ENCODE assay signal across 22 mouse cellular contexts in genomic region chr2:170503343-170503742, GRCm38 (mm10). TPM values are rescaled to one million over a fixed set of nuclear protein-coding genes. Genes with fewer than 3 reads are reported as not detected.
A peak's percentile ranks its signal among the peaks of the same experiment; 100 is the strongest.
DNase-seq lines count a peak whose midpoint lies in the region; ATAC-seq lines count a peak whose summit lies in the region.
"Had no signal": no experiment of that assay in that cellular context is flagged by ENCODE, and none has a peak within 500 bp of the region (broad histone marks: within the 10 kb centered on the region; RNA-seq: fewer than 3 reads in every experiment).

No protein-coding gene starts in this region.

- no peak for ATAC-seq in inflammation-experienced regulatory T-cells, adult 6 months
- no peak for ATAC-seq in megakaryocyte-erythroid progenitor cell, adult 5-6 weeks (replicated peaks; ENCODE audit: low FRiP score, low TSS enrichment, poor library complexity, severe bottlenecking)
- ATAC-seq: activated CD4-positive, CD25-positive, alpha-beta regulatory T cell, adult 4 months; forebrain, embryonic 15.5 days; hindbrain, embryonic 16.5 days had no signal

- peak; percentile 34 for DNase-seq in adrenal gland, postnatal 14 days
- no peak for DNase-seq in adrenal gland, postnatal 4 days (ENCODE audit: low spot score in 2 of 2)
- DNase-seq in urinary bladder, postnatal 14 days (ENCODE audit: low spot score), result peak; percentile 31
- DNase-seq in urinary bladder, postnatal 36 days (ENCODE audit: low spot score in 2 of 2), result no peak
- peak; percentile 37 for DNase-seq in fibroblast of lung, adult 2 months (ENCODE audit: low read depth)
- no peak for DNase-seq in left cerebral cortex, adult 11 months (ENCODE audit: low spot score)
- DNase-seq: cerebellum, adult 9-10 months; heart, adult 11 months; heart, postnatal 14 days; kidney, adult 2 months; thymus, adult 2 months had no signal

RNA-seq across cellular contexts. Expression of gene Cyp24a1, which starts 6.4 kb away (rescaled TPM):
- total RNA-seq in adrenal gland, postnatal 14 days (2021), result not detected in 2 replicates
- total RNA-seq in adrenal gland, postnatal 4 days (2021), result 1 to 10 TPM in 1 of 2 experiments, not detected in 1; 3.0 TPM
- polyA plus RNA-seq in inflammation-experienced regulatory T-cells, adult 6 months (2017; shearing (Covaris generic)), result not detected
- total RNA-seq in megakaryocyte-erythroid progenitor cell, adult 5-6 weeks (2014; fragmentation: Nextera tagmentation), result not detected in 2 replicates
- not detected in 2 replicates for total RNA-seq in megakaryocyte-erythroid progenitor cell, adult 5-6 weeks (2017)
- total RNA-seq: G1E; heart, postnatal 14 days had no signal
- polyA plus RNA-seq: G1E; large intestine, adult 2 months; limb, embryonic 13.5 days; liver, embryonic 16.5 days; macrophage; neural tube, embryonic 13.5 days had no signal

RNA-seq across cellular contexts. Expression of gene Pfdn4, which starts 7.1 kb away (rescaled TPM):
- total RNA-seq in adrenal gland, postnatal 14 days (2021), result 19.4 and 24.1 TPM in 2 replicates
- total RNA-seq in adrenal gland, postnatal 4 days (2021), result 10 to 100 TPM; 20.9 to 24.6 TPM
- 10 to 100 TPM; 48.8 to 73.6 (median 49.4) TPM for polyA plus RNA-seq in inflammation-experienced regulatory T-cells, adult 6 months (2017; shearing (Covaris generic))
- 53.8 and 62.9 TPM in 2 replicates for total RNA-seq in megakaryocyte-erythroid progenitor cell, adult 5-6 weeks (2014; fragmentation: Nextera tagmentation)
- 90.7 and 91.2 TPM in 2 replicates for total RNA-seq in megakaryocyte-erythroid progenitor cell, adult 5-6 weeks (2017)

Comparison
In these comparisons a context has a peak if more than half of its experiments do, and no peak if none do; other contexts are left out.
1. DNase-seq: peak in adrenal gland, postnatal 14 days (single experiment), urinary bladder, postnatal 14 days (single experiment) and fibroblast of lung, adult 2 months (single experiment); none in adrenal gland, postnatal 4 days (0 of 2), urinary bladder, postnatal 36 days (0 of 2) and left cerebral cortex, adult 11 months (single experiment).